Mouse (Mus musculus) megakaryocyte progenitor cell, adult 5-6 weeks (primary cell): ENCODE measurements at regions not wholly inside any gene's neighbourhood (a gene's known extent, or its start where the extent isn't known, plus 50 kb on each side); places are given as distances from the start of the nearest gene placed in this dataset.
"Not testable (repeated sequence)": the region's sequence is repeated elsewhere in the genome, so short reads cannot be mapped to it uniquely, and the experiment has no call there.

Experiments
- ATAC-seq: replicated peaks from 2 replicates; pipeline ENCODE4 v1.8.0; 2016; ENCODE audit warnings: mild to moderate bottlenecking, moderate TSS enrichment, inconsistent platforms; ENCODE audit not compliant: poor library complexity

- ATAC-seq = no peak
Observed at GRCm38 (mm10) chr13:57056786-57057185, 161.0 kb upstream of the Trpc7 start.

GRCm38 (mm10) chr13:57055409-57056195, 159.8 kb upstream of the Trpc7 start:
- ATAC-seq = no peak

GRCm38 (mm10) chr13:57053361-57053760, 157.6 kb upstream of the Trpc7 start:
- ATAC-seq = no peak

GRCm38 (mm10) chr13:57046130-57046529, 150.3 kb upstream of the Trpc7 start:
- not testable (repeated sequence) for ATAC-seq

- ATAC-seq = no peak
Observed at GRCm38 (mm10) chr13:57044455-57044854, 148.7 kb upstream of the Trpc7 start.

- no peak for ATAC-seq
Observed at GRCm38 (mm10) chr13:57043316-57043974, 147.7 kb upstream of the Trpc7 start.

GRCm38 (mm10) chr13:57042514-57042913, 146.7 kb upstream of the Trpc7 start:
- ATAC-seq = no peak

GRCm38 (mm10) chr13:57032871-57033270, 137.1 kb upstream of the Trpc7 start:
- no peak for ATAC-seq

GRCm38 (mm10) chr13:57017553-57018341, 122.0 kb upstream of the Trpc7 start:
- no peak for ATAC-seq

GRCm38 (mm10) chr13:57016465-57017272, 120.9 kb upstream of the Trpc7 start:
- no peak for ATAC-seq

- ATAC-seq = not testable (repeated sequence)
Observed at GRCm38 (mm10) chr13:57007236-57007635, 111.4 kb upstream of the Trpc7 start.

GRCm38 (mm10) chr13:57003565-57004132, 107.9 kb upstream of the Trpc7 start:
- no peak for ATAC-seq

GRCm38 (mm10) chr13:56992022-56992421, 96.2 kb upstream of the Trpc7 start:
- ATAC-seq = no peak

GRCm38 (mm10) chr13:56974063-56974462, 78.3 kb upstream of the Trpc7 start:
- no peak for ATAC-seq

GRCm38 (mm10) chr13:56955358-56955757, 59.6 kb upstream of the Trpc7 start:
- no peak for ATAC-seq

- ATAC-seq = no peak
Observed at GRCm38 (mm10) chr13:56948086-56948485, 52.3 kb upstream of the Trpc7 start.

- ATAC-seq = no peak
Observed at GRCm38 (mm10) chr13:56947266-56947665, 51.5 kb upstream of the Trpc7 start.
